In genomic region chr11:65107734-65108171, GRCm38 (mm10) we compare ENCODE assay signal across 8 mouse cellular contexts. TPM values are rescaled to one million over a fixed set of nuclear protein-coding genes. Genes with fewer than 3 reads are reported as not detected.
DNase-seq lines count a peak whose midpoint lies in the region; ATAC-seq and TF ChIP-seq lines count a peak whose summit lies in the region.

No protein-coding gene starts in this region.

- no peaks in the 10 kb centered on the region for H3K27me3 ChIP-seq in hindbrain, embryonic 16.5 days (replicated peaks; ENCODE audit: control insufficient read depth, insufficient read depth, low read length)

- TF ChIP-seq CTCF in layer of hippocampus, adult 2 months (conservative IDR thresholded peaks at IDR 0.05), result no peak

- peak; percentile 85 for ATAC-seq in hindbrain, embryonic 16.5 days

- no peaks in the 10 kb centered on the region for H3K9me3 ChIP-seq in hindbrain, embryonic 16.5 days (ENCODE audit: control insufficient read depth, low read length)

- no peaks in the 10 kb centered on the region for H3K36me3 ChIP-seq in hindbrain, embryonic 16.5 days (ENCODE audit: control insufficient read depth, insufficient read depth, low read length)

- no peak overlapping the region for H3K4me2 ChIP-seq in hindbrain, embryonic 16.5 days (ENCODE audit: low read length)

- 53% methylated on average over 5 of the region's 5 CpGs for whole genome bisulfite sequencing in hindbrain, embryonic 16.5 days

- H3K27ac ChIP-seq in layer of hippocampus, adult 2 months, result peak overlapping the region; percentile 64
- peak overlapping the region; percentile 12 for H3K27ac ChIP-seq in hindbrain, embryonic 16.5 days (ENCODE audit: low read depth, low read length)

- no peak for DNase-seq in layer of hippocampus, adult 2 months (ENCODE audit: low spot score in 2 of 2)
- DNase-seq in layer of hippocampus, adult 11-12 months (ENCODE audit: low spot score), result no peak
- DNase-seq in adrenal gland, postnatal 14 days, result peak; percentile 70
- peak; percentile 74 for DNase-seq in cerebellum, adult 9-11 months
- DNase-seq in urinary bladder, adult 18-20 months (ENCODE audit: low spot score in 2 of 2), result no peak
- DNase-seq in layer of hippocampus, adult 9-11 months, result no peak
- DNase-seq in ovary, postnatal 14 days (ENCODE audit: low spot score), result no peak

- peaks cover 21% of the 10 kb centered on the region for H3K4me1 ChIP-seq in hindbrain, embryonic 16.5 days (ENCODE audit: control insufficient read depth, insufficient read depth, low read depth, low read length)

- 0 out of 2 replicates have a peak overlapping the region, but pooled peaks have one; percentile 17 for H3K9ac ChIP-seq in hindbrain, embryonic 16.5 days (ENCODE audit: low read depth, low read length)

- no peak overlapping the region for H3K4me3 ChIP-seq in layer of hippocampus, adult 2 months
- no peak overlapping the region for H3K4me3 ChIP-seq in hindbrain, embryonic 16.5 days (ENCODE audit: low read length)

RNA-seq across cellular contexts. Expression of gene 1700086D15Rik, which starts 51.9 kb away (rescaled TPM):
- 1 to 10 TPM; 3.2 to 4.7 TPM for total RNA-seq in layer of hippocampus, adult 2 months (2021)
- total RNA-seq in adrenal gland, postnatal 14 days (2021), result 0.34 and 0.63 TPM in 2 replicates
- polyA plus RNA-seq in hindbrain, embryonic 16.5 days (2015; fragmentation: Nextera tagmentation; extraction: Ambion mirVana), result 0.19 TPM in 1 of 2 replicates, not detected in the other

RNA-seq across cellular contexts. Expression of gene Arhgap44, which starts 55.0 kb away (rescaled TPM):
- 100 to 1,000 TPM; 117 to 123 TPM for total RNA-seq in layer of hippocampus, adult 2 months (2021)
- 8.2 and 9.7 TPM in 2 replicates for total RNA-seq in adrenal gland, postnatal 14 days (2021)
- polyA plus RNA-seq in hindbrain, embryonic 16.5 days (2015; fragmentation: Nextera tagmentation; extraction: Ambion mirVana), result 20.7 and 21.8 TPM in 2 replicates

Comparison
In these comparisons a context has a peak if more than half of its experiments do, and no peak if none do; other contexts are left out.
1. DNase-seq: peak in adrenal gland, postnatal 14 days (single experiment) and cerebellum, adult 9-11 months (single experiment); none in layer of hippocampus, adult 2 months (0 of 2), layer of hippocampus, adult 11-12 months (single experiment), urinary bladder, adult 18-20 months (0 of 2), layer of hippocampus, adult 9-11 months (single experiment) and ovary, postnatal 14 days (single experiment).
2. RNA of gene Arhgap44, which starts 55.0 kb away (total RNA-seq): 117 to 123 TPM in layer of hippocampus, adult 2 months; 8.2 to 9.7 TPM in adrenal gland, postnatal 14 days; every median in the first group is over 10 times any median in the second.